Mouse (Mus musculus) thymus, postnatal 0 days (tissue): ENCODE measurements around the gene F11r. TPM values are rescaled to one million over a fixed set of nuclear protein-coding genes. Genes with fewer than 3 reads are reported as not detected.
"Not testable (repeated sequence)": the region's sequence is repeated elsewhere in the genome, so short reads cannot be mapped to it uniquely, and the experiment has no call there.

ENCODE experiments used
- DNase-seq: peaks from one replicate; pipeline ENCODE4 v3.0.0-alpha.2; 2015; ENCODE audit warnings: low spot score
- polyA plus RNA-seq: library from polyadenylated mRNA; unstranded; fragments of >200 nt; fragmentation: Nextera tagmentation; extraction: Ambion mirVana; gene quantifications from 2 replicates; pipeline ENCODE4 v1.2.1, GENCODE M21; 2015

The F11r gene
- polyA plus RNA-seq, 1 experiment from 2014 or later, result 22.7 TPM

DNA sequence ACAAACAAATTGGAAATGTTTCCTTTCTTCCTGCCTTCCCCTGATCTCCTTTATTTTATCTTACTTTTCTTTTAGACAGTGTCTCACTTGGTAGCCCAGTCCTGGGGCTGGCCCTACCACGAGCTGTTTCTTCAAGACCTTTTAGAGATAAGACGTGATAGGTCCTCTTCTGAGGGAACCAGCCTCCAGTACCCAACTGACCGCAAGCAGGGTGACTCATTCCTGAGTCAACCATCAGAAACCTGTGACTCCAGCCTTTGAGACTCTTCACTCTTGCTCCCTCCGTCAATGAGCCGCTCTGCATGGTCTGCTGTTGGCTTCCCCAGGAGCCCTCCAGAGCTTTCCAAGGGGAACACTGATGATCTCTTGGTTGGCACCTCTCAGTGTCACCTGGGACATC lies 33.6 kb downstream of the F11r start:
- no peak for DNase-seq

DNA sequence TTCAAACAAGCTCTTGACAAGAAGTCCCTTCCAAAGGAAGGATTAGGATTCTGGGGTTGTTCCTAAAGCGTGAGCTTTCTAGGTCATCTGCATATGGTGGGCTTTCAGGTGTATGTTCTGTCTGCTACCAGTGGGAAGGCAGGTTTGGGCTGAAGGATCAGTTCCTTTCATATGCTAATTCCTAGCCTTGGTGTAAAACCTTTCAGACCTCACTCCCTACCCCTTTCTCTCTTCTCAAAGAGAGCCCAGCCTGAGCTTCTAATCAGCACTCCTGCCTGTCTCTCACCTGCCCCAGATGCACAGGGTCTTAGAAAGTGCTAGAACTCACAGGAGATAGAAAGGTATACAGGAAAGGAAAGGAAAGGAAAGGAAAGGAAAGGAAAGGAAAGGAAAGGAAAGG lies 34.1 kb downstream of the F11r start:
- DNase-seq, result no peak

DNA sequence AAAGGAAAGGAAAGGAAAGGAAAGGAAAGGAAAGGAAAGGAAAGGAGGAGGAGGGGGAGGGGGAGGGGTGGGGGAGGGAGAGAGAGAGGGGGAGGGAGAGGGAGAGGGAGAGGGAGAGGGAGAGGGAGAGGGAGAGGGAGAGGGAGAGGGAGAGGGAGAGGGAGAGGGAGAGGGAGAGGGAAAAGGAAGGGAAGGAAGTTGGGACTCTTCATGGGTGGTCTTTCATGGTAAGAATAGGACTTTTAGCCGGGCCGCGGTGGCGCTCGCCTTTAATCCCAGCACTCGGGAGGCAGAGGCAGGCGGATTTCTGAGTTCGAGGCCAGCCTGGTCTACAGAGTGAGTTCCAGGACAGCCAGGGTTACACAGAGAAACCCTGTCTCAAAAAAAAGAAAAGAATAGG lies 34.6 kb downstream of the F11r start:
- not testable (repeated sequence) for DNase-seq

DNA sequence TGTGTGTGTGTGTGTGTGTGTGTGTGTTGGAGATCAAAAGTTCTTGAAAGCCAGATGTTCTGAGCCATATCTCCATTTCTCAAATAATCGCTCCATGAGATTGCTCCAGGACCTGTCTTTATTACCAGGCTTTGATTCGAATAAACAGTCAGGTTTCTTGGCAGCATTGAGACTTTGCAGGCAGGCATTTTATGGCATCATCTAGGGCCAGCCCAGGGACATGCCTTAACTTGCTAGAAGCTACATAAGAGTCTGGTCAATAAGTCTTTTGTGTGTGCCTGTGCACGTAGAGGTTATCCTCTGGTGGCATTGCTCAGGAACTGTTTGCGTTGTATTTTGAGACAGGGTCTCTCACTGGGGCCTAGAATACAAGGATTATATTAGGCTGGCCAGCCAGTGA lies 36.2 kb downstream of the F11r start:
- DNase-seq, result no peak

DNA sequence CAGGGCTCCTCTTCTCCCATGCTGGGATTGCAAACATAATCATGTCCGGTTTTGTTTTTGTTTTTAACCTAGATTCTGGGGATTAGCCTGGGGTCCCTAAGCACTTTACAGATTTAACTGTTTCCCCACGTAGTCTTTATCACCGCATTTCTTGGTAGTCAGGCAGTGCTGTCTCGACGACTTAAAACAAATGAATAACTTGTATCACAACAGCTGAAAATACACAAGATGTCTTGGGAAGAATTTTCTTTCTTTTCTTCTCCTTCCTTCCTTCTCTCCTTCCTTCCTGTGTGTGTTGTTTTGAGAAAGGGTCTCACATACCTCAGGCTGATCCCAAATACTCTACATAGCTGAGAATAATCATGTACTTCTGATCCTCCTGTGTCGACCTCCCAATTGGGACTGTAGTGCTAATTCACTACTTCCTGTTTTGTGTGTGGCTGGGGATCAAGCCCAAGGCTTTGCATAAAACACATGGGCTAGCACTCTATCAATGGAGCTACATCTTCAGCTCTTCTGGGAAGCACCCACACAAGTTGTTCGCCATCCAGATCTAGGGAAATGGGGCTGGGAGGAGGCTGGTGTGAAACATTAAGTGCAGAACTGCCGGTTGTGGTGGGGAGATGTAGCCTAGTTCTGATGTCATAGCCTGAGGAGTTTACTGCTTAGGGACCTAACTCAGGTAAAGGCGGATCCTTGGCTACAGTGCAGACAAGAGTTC lies 36.7 kb downstream of the F11r start:
- no peak for DNase-seq

DNA sequence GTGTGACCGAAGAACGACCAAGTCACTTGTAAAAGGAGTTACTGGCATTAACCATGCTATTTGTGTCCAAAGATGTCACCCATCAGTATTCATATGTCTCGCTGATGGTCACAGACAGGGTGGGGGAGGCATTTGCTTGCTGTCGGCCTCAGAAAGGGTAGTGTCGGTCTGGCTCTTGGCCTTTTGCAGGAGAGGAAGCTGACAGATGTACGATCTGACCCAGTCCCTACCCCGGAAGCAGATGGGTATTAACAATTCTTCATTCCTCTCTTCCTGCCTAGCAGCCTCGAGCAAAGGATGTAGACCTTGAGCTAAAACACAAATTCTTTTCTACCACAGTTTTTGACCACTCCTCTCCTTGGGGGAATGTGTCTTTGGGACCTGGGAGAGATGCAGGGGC lies 39.8 kb downstream of the F11r start:
- no peak for DNase-seq

DNA sequence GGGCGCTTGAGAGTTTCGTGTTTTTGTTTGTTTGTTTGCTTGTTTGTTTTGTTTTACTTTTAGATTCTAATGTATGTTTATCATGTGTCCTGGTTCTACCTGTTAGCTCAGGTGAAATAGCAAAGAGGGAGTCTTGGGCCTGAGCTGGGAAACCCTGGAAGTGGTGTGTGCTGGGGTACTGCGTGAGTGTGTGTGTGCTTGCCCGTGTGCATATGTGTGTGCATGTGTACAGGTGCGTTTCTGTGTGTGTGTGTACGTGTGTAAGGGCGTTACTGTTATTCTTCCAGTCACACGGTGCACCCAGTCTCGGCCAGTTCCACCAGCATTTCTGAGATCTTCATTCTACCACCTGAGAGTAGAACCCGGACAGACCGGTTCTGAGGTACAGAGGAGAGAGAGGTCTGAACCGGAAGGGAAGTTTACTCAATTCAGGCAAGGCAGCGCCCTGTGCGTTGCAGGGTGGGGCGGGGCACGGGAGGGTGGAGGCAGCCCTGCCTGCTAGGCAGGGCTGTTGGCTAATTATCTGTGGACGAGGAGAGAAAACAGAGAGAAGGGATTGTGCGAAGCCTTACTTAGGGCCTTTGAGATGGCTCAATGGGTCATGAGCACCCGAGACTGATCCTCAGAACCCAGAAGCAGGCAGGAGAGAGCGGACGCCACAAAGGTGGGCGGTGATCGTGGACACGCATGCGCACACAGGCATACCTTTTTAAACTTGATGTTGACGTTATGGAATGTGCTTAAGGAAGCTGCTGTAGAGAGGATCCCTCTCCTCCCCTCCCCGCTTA lies 40.6 kb downstream of the F11r start:
- peak; percentile 28 for DNase-seq

DNA sequence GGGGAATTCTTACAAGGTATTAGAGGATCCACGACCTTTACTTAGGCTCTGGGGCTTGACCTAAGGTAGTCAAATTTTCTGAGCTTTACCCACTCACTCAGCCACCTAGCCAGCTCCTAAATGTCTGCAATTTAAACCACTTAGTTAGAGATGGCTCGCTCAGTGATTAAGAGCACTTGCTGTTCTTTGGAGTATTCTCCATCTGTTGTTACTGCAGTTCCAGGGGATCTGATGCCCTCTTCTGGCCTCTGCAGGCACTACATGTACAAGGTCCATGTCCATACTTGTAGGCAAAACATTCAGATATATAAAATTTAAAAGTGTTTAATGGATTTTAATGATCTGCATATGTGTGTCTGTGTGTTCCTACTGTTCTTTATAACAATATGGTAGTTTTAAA lies 41.6 kb downstream of the F11r start:
- DNase-seq, result peak; percentile 43

DNA sequence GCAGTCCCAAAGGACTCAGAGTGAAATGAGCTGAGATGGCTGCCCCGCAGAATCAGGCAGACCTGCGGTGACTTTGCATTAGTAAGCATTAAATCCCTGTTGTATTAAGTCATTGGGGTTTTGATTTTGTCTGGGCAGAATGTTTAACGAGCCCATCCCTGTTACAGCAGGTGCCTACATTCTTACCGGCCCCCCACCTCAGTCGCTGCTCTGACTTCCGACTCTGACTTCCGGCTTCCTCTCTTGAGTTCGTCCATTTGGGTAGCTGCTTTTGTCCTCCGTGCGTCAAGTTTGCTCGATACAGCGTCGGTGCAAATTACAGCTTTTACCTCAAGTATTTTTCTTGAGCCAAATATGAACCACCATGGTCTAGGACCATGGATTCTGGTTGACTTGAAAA lies 56.9 kb downstream of the F11r start:
- DNase-seq, result no peak

DNA sequence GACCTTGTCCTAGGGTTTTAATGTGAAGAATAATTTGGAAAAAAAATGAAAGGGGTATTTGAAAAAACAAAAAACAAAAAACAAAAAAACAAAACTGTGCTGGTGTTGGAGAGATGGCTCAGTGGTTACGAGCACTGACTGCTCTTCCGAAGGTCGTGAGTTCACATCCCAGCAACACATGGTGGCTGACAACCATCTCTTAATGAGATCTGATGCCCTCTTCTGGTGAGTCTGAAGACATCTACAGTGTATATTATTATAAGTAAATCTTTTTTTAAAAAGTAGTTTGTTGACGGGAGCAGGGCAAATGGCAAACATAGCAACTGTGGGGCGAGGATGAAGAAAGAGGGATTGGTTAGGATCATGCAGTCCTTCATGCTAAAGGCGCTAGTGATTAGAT lies 58.0 kb downstream of the F11r start:
- DNase-seq, result no peak

DNA sequence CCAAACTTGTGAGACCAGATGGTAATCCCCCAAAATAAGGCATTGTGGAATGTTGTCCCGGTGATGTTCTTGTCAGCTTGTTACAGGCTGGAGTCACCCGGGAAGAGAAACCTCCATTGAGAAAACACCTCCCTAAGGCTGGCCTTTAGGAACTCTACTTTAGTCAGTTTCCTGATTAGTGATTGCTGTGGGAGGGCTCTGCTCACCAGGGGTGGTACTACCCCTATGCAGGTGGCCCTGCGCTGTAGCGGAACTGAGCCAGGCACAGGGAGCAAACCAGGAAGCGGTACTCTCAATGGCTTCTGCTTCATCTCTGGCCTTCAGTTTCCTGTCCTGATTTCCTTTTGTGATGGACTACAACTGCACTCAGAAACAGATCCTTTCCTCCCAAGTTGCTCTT lies 62.5 kb downstream of the F11r start:
- no peak for DNase-seq

DNA sequence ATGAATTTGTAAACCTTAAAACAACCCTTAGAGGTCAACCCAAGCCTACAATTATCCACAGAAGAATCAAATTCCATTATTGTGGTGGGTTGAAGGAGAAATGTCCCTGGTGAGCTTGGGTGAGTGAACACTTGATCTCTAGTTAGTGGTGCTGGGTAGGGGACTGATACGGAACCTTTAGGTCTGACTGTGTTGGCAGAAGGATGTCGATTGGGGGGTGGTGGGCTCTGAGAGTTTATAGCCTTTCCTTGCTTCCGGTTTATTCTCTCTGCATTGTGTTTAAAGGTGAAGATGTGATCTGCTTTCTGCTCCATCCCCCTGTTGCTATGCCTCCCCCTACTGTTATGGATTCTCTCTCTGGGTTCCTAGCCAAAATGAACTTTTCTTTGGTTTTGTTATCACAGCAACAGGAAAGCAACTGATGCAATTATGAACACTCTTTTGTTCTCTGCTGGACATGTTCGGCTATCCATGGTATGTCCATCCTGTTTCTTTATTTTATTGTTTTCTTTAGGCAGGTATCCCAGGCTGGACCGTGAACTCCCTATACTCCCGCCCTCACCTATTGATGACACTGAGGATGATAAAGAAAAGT lies 63.8 kb downstream of the F11r start:
- DNase-seq, result no peak

DNA sequence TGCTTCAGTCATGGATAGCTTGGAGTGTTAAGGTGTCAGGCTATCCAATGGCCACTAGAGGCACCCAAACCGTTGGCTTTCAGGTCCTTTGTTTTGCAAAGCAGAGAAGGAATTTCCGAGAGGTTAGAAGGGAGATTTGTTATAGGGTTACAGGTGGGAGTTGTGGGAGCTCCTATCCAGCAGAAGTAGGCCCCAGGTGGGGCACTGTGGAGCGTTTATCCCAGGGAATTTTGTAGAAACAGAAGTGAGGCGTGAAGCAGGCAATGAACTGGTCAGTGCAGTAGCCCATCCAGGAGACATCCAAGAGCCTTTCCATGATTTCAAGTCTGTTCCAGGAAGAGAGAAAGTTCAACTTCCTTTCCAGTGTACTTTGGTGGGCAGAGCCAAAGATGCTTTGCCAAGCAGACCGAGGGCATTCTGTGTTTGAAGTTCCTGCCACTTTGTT lies 64.3 kb downstream of the F11r start:
- DNase-seq, result peak; percentile 34

DNA sequence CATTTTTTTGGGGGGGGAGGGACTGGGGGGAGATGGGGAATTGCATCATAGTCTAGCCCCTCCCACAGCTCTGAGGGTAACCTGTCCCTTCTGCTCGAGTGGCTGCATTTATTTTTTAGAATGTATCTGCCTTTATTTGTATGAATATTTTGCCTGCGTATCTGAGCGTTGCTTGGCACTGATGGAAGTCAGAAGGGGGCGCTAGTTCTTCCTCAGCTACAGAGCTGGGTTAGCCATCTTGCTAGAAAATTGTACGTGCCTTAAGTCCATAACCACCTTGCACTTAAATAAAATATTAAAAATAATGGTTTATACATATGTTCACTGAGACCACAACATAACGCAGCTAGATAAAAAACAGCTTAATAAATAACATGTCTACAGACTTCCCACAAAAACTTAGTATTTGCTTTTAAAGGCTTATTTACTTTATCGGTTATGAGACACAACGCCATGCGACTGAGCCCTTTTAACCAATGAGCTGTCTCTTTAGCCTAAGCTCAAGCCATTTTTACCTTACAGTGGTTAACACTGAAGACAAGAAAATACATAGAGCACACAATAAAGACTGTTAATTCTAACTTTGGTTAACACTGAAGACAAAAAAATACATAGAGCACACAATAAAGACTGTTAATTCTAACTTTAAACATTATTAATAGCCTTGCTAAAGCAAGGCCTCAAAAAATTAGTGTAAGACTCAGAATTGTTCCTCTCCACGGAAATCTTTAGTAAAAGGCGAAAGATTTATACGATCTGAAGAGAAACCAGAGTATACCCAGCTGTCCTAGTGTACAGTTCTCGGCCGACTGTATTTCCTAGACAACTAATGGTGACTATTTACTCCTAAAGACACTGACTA lies 65.3 kb downstream of the F11r start:
- DNase-seq, result peak; percentile 79

DNA sequence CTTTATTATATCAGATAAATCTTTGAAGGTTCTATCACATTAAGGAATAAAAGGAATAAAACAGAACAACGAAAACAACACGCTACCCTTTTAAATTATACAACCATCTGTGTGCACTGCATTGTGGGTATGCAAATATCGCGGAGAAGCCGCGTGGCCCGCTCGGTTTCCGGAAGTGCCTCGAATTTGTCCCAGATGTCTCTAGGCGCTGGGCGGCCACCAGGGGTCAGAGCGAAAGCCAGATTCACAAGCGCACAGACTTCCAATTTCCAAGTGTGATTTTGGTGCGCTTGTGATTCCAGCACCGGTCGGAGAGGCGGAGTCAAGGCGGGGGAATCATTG lies 65.9 kb downstream of the F11r start, which contains the start of gene Alyref2:
Gene Alyref2 (plus strand): TSS at position 229 of the 342 bp plus-strand sequence.
- DNase-seq, result peak; percentile 94

DNA sequence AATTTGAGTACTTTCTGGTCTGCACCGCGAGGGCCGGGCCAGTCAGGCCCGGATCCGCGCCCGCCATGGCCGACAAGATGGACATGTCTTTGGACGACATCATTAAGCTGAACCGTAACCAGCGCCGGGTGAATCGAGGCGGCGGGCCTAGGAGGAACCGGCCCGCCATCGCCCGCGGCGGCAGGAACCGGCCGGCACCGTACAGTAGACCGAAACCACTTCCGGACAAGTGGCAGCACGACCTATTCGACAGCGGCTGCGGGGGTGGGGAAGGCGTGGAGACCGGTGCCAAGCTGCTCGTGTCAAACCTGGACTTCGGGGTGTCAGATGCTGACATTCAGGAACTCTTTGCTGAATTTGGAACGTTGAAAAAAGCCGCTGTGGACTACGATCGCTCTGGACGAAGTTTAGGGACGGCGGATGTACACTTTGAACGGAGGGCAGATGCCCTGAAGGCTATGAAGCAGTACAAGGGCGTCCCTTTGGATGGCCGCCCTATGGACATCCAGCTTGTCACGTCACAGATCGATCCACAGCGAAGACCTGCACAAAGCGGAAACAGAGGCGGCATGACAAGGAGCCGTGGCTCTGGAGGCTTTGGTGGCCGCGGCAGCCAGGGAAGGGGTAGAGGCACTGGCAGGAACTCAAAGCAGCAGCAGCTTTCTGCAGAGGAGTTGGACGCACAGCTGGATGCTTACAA lies 66.4 kb downstream of the F11r start:
- DNase-seq, result peak; percentile 61

DNA sequence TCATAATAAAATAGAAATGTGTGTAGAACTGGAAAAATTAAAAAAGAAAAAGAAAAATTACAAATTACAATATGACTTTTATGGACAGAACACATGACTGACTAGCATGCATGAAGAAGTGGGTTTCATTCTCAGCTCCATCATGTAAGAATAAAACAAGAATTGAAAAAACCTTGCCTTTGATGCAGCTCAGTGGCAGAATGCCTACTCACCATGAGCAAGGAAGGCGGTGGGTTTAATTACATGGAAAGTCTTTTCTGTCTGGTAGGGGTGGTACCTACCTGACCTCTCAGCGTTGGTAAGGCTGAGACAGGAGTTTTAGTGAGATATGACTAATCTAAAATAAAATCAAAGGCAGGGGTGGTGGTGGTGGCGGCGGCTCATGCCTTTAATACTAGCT lies 67.3 kb downstream of the F11r start:
- no peak for DNase-seq

DNA sequence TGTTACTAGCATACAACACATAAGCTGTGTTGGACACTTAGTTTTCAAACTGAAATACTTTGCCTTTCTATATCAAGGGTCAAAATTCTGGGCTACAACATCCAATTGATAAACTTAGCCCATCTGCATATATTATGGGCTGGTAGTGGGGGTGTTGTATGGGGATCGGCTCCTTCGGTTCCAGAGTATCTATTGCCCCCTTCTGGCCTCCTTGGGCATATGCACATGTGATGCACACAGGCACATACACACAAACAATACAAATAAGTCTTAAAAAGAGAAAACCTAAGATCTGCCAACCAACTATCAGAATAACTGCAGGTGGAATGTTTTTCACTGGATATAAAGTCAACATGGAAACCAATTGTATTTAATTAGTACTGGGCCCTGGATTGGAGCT lies 75.9 kb downstream of the F11r start:
- DNase-seq, result no peak

DNA sequence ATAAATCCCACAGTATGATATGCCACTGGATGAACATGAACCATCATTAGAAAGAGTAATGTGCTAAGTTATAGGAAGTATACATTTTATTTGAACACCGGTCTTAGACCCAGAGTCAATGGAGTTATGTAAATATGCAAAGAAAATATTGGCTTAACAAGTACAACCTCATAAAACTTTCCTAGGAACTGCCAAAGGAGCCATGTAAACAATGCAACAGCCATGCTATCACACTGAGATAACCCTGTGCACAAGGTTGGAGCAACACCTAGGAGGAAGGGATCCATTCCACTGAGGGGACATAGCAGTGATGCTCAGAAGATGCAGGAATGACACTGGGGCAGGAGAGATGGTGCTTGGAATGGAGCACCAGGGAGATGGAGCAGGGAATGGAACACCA lies 76.4 kb downstream of the F11r start:
- no peak for DNase-seq
